Mouse (Mus musculus): ENCODE measurements at regions not wholly inside any gene's neighbourhood (a gene's known extent, or its start where the extent isn't known, plus 50 kb on each side); places are given as distances from the start of the nearest gene placed in this dataset.

DNA sequence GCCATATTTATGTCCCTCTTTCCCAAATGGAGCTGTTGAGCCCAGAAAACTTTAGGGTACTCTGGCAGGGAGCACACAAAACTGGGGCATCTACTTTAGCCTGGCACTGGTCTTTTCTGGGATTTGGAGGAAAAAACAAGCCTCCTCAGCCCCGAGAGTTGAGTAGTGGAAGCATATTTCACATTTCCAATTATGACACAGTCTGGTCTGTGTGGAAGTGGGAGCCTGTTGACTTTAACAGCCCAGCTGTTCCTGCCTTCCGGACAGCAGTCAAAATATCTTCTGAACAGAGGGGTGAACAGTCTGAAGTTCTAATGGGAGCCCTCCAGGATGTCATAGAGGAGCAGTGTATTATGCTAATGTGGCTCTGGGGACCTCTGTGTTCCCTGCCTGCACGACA, 209.1 kb downstream of the Sec16b start:
- TF ChIP-seq CTCF (conservative IDR thresholded peaks at IDR 0.05; ENCODE audit: insufficient read depth, insufficient read length, low read depth, low read length), result no peak
- no peak for TF ChIP-seq POLR2A (IDR thresholded peaks at IDR 0.05; ENCODE audit: low read depth, low read length)

Data from kidney, adult 2 months (tissue).